Mouse (Mus musculus) bone marrow, adult 2 months (tissue): ENCODE measurements around the gene Ttll3. TPM values are rescaled to one million over a fixed set of nuclear protein-coding genes. Genes with fewer than 3 reads are reported as not detected.

Source experiments
- H3K27ac ChIP-seq: fragments of 200-500 bp; 2 replicates; pipeline ENCODE4 v1.5.1; 2012; ENCODE audit warnings: low read depth, mild to moderate bottlenecking, control low read depth, inconsistent platforms, low read length; ENCODE audit not compliant: control insufficient read depth, poor library complexity, insufficient read depth
- H3K4me1 ChIP-seq: fragments of 200-500 bp; 2 replicates; pipeline ENCODE4 v1.6.1; 2011; ENCODE audit warnings: low read length; ENCODE audit not compliant: control insufficient read depth, insufficient read depth
- H3K4me3 ChIP-seq: fragments of 200-500 bp; replicated peaks from 2 replicates; pipeline ENCODE3; 2011; ENCODE audit warnings: mild to moderate bottlenecking, low read depth, low read length, control low read depth; ENCODE audit not compliant: control insufficient read depth
- CTCF ChIP-seq: fragments of 200-500 bp; IDR thresholded peaks from 2 replicates; pipeline ENCODE4 v1.5.1; 2011; ENCODE audit warnings: low read length, control low read depth; ENCODE audit not compliant: control insufficient read depth, insufficient read depth
- POLR2A ChIP-seq: fragments of 200-500 bp; IDR thresholded peaks from 2 replicates; pipeline ENCODE4 v1.6.1; 2011; ENCODE audit warnings: low read depth, mild to moderate bottlenecking, control low read depth, low read length, borderline replicate concordance; ENCODE audit not compliant: control insufficient read depth
- WGBS: fragments of 180-500 bp; shearing (Covaris S2); methylation state at CpG from one replicate; pipeline ENCODE4 v1.1.7; 2018; 5-methylcytosine and 5-hydroxymethylcytosine counted together
- polyA plus RNA-seq: library from polyadenylated mRNA; stranded (reverse); fragments of >200 nt; gene quantifications from 2 replicates; pipeline ENCODE4 v1.2.4, GENCODE M21; 2011; ENCODE audit warnings: low replicate concordance; ENCODE audit not compliant: missing spikeins, insufficient read depth, insufficient read length

Gene Ttll3
- polyA plus RNA-seq, 1 experiment: 27.7 TPM

GRCm38 (mm10) chr6:113351653-113352052, 37.4 kb upstream of the Ttll3 start:
- TF ChIP-seq POLR2A: no peak
- TF ChIP-seq CTCF: no peak
- no peaks in the 10 kb centered on the region; the same call in 1 of the 2 replicates for H3K4me1 ChIP-seq
- peak overlapping the region; percentile 70 for H3K27ac ChIP-seq
- WGBS: 16% methylated on average over 10 of the region's 10 CpGs
- no peak overlapping the region for H3K4me3 ChIP-seq

- TF ChIP-seq CTCF (no peak), POLR2A (no peak)
- WGBS: 76% methylated on average over 3 of the region's 3 CpGs
- Histone ChIP-seq H3K27ac (no peak overlapping the region), H3K4me1 (no peaks in the 10 kb centered on the region; the same call in 1 of the 2 replicates), H3K4me3 (no peak overlapping the region)
Measured at GRCm38 (mm10) chr6:113352820-113353219, 36.2 kb upstream of the Ttll3 start.

- 58% methylated on average over 3 of the region's 3 CpGs for WGBS
- TF ChIP-seq CTCF (no peak), POLR2A (no peak)
Measured at GRCm38 (mm10) chr6:113353696-113354095, 35.4 kb upstream of the Ttll3 start.

GRCm38 (mm10) chr6:113361476-113361875, 27.6 kb upstream of the Ttll3 start:
- H3K27ac ChIP-seq: no peak overlapping the region
- no peak for TF ChIP-seq CTCF
- no peak for TF ChIP-seq POLR2A
- no peak overlapping the region for H3K4me3 ChIP-seq
- no peaks in the 10 kb centered on the region for H3K4me1 ChIP-seq
- 75% methylated on average over 4 of the region's 4 CpGs for WGBS

More at GRCm38 (mm10) chr6:113353696-113354095, 35.4 kb upstream of the Ttll3 start:
- H3K4me1 ChIP-seq: no peaks in the 10 kb centered on the region; the same call in 1 of the 2 replicates
- H3K4me3 ChIP-seq: no peak overlapping the region
- no peak overlapping the region for H3K27ac ChIP-seq

- TF ChIP-seq CTCF (no peak), POLR2A (no peak)
- no peak overlapping the region for H3K4me3 ChIP-seq
- 92% methylated on average over 1 of the region's 1 CpGs for WGBS
- no peak overlapping the region for H3K27ac ChIP-seq
- H3K4me1 ChIP-seq: no peaks in the 10 kb centered on the region
Measured at GRCm38 (mm10) chr6:113362241-113362640, 26.8 kb upstream of the Ttll3 start.

- TF ChIP-seq CTCF (no peak), POLR2A (no peak)
- H3K4me1 ChIP-seq: no peaks in the 10 kb centered on the region
- H3K4me3 ChIP-seq: no peak overlapping the region
- H3K27ac ChIP-seq: no peak overlapping the region
- WGBS: 84% methylated on average over 8 of the region's 8 CpGs
Measured at GRCm38 (mm10) chr6:113364518-113365135, 24.4 kb upstream of the Ttll3 start.

- no peak overlapping the region for H3K4me3 ChIP-seq
- WGBS: 90% methylated on average over 6 of the region's 6 CpGs
- TF ChIP-seq POLR2A (no peak), CTCF (no peak)
Measured at GRCm38 (mm10) chr6:113366639-113367038, 22.4 kb upstream of the Ttll3 start.

GRCm38 (mm10) chr6:113367574-113367973, 21.5 kb upstream of the Ttll3 start:
- 91% methylated on average over 1 of the region's 1 CpGs for WGBS
- TF ChIP-seq CTCF: no peak
- no peak for TF ChIP-seq POLR2A
- no peak overlapping the region for H3K27ac ChIP-seq

More at GRCm38 (mm10) chr6:113366639-113367038, 22.4 kb upstream of the Ttll3 start:
- H3K27ac ChIP-seq: no peak overlapping the region
- no peaks in the 10 kb centered on the region for H3K4me1 ChIP-seq

GRCm38 (mm10) chr6:113368124-113368523, 20.9 kb upstream of the Ttll3 start:
- Histone ChIP-seq H3K27ac (no peak overlapping the region), H3K4me1 (no peaks in the 10 kb centered on the region), H3K4me3 (no peak overlapping the region)
- no peak for TF ChIP-seq CTCF
- TF ChIP-seq POLR2A: no peak
- WGBS: 91% methylated on average over 7 of the region's 7 CpGs

More at GRCm38 (mm10) chr6:113367574-113367973, 21.5 kb upstream of the Ttll3 start:
- Histone ChIP-seq H3K4me1 (no peaks in the 10 kb centered on the region), H3K4me3 (no peak overlapping the region)
